Mouse (Mus musculus) heart, postnatal 4 days (tissue): ENCODE measurements around the gene Mesp2. TPM values are rescaled to one million over a fixed set of nuclear protein-coding genes. Genes with fewer than 3 reads are reported as not detected.

Experiments used
- total RNA-seq, 2 experiments: library from RNA; stranded (reverse); gene quantifications; 2 replicates each; pipeline ENCODE4 v1.2.3; 2021

Mesp2 gene
- total RNA-seq, 2 experiments from 2014 or later: 0.36 TPM; not detected in 1

Other genes starting within 250 kb of the Mesp2 start
- not detected for gene Rhcg, start 193.1 kb upstream of the Mesp2 start, total RNA-seq
- 1 to 10 TPM; 5.4 to 5.8 TPM for gene Ticrr, start 150.5 kb upstream of the Mesp2 start, total RNA-seq
- 1 to 10 TPM; 4.9 to 5.4 TPM for gene Kif7, start 95.0 kb upstream of the Mesp2 start, total RNA-seq
- gene Plin1, start 77.8 kb upstream of the Mesp2 start, total RNA-seq: 1 to 10 TPM; 5.1 to 9.6 TPM
- gene Pex11a, start 67.6 kb upstream of the Mesp2 start, total RNA-seq: 1 to 10 TPM; 7.2 to 8.5 TPM
- gene Wdr93, start 67.6 kb upstream of the Mesp2 start, total RNA-seq: under 1 TPM in 1 of 2 experiments, not detected in 1; 0.19 TPM
- not detected for gene Mesp1, start 16.9 kb upstream of the Mesp2 start, total RNA-seq
- gene Anpep, start 50.3 kb downstream of the Mesp2 start, total RNA-seq: 10 to 100 TPM; 21.0 to 21.4 TPM
- 10 to 100 TPM; 25.0 to 26.5 TPM for gene Ap3s2, start 109.9 kb downstream of the Mesp2 start, total RNA-seq
- 10 to 100 TPM; 25.1 to 26.0 TPM for gene Arpin, start 124.6 kb downstream of the Mesp2 start, total RNA-seq
- 10 to 100 TPM; 20.3 to 20.7 TPM for gene Zfp710, start 214.1 kb downstream of the Mesp2 start, total RNA-seq